Mouse (Mus musculus) hematopoietic stem cell, adult 5-6 weeks (primary cell): ENCODE measurements at regions not wholly inside any gene's neighbourhood (a gene's known extent, or its start where the extent isn't known, plus 50 kb on each side); places are given as distances from the start of the nearest gene placed in this dataset.

Experiments
- ATAC-seq, 2 experiments: fragments of 125-278 bp in 1 of 2; replicated peaks in 1 of 2; 2 replicates each; pipeline ENCODE4 v1.8.0; 2016 to 2017; ENCODE audit warnings: inconsistent platforms in 2 of 2, mild to moderate bottlenecking in 2 of 2, moderate number of reproducible peaks in 2 of 2, low read depth in 1 of 2, moderate TSS enrichment in 1 of 2; ENCODE audit not compliant: low FRiP score in 2 of 2, poor library complexity in 2 of 2, severe bottlenecking in 2 of 2, insufficient read depth in 1 of 2, low TSS enrichment in 1 of 2

DNA sequence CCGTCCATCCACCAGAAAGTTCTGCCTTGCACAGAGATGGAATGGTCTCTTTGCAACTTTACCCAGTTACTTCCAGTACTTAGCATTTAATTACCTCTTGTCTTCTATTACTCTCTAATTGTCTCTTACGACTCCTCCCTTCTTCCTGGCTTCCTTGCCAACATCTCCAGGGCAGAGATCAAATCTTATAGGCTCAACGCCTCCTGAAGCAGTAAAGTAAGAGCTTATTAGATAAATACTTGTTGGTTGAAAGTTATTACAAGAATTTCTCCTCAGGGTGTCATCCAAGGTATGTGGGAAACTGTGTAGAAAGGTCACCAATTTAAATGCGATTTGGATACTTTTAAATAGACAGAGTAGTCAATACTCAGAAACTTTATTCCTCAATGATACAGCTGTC, 528.8 kb downstream of the 1810013L24Rik start:
- ATAC-seq = no peak

DNA sequence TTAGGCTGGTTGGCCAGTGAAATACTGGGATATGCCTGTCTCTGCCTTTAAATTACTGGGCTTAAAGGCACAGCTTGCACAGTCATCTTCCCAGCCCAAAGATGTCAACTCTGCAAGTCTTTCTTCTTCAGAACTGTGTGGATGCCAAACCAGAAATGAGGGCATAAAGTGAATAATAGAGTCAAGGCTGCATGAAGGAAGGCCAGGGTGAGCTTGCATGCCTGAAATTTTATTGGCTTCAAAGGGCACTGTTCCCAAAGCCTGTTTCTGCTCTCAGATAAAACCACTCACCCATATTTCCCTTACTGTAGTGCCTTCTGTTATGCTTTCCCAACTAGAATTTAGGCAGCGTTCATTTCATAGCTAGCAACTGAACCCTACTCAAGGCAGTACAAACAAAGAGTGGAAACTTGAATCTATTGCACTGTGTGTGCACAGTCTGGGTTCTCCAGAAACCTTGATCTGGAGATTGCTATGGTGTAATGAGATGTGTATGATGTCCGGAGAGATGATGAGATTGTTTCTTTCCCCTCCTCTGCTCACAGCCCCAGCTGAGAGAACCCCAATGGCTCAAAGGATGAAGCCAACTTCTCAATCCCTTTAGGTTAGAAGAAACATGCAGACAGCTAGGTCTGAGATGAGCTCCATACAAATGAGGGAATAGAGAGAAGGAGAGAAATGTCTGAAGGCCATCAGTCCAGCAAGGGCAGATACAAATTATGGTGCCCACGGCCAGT, 529.7 kb downstream of the 1810013L24Rik start:
- no peak for ATAC-seq

DNA sequence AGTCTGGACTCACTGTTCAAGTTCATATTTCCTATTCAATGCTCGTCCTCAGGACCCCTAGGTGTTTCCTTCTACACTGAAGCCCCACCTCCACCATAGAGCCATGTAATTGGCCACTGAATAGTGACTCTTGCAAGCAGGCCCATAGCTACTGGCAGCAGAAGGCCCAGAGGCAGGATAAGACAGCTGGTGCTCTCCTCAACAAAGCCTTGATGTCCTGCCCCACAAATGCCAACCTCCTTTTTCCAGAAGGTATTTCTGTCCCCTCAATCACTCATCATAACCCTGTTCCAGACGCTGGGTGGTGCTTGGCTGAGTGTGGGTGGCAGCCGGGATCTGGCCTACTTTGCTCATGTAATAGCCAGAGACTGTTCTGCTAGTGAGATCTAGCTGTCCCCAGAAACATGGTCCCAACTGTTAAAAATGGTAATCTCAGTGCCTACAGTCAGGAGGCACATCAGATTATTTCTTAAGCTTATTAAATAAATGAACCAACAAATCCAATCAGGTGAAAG, 530.9 kb downstream of the 1810013L24Rik start:
- ATAC-seq = no peak

DNA sequence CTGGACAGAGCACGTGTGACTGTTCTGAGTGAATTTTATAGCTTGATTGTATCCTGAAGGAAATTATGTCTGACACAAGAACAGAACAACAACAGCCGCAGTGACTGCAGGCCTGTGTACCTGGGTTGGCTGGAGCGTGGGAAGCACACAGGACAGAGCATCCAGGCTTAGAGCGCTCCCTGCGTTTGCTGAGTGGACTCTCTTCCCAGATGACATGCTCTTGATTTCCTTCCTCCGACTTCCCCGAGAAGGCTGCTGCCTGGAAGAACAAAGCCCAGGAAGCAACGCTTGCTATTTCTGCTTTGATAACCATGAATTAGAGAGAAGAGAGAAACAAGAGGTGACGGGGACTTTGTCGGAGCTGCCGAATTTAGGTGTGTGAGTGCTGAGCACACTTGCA, 532.2 kb downstream of the 1810013L24Rik start:
- ATAC-seq = no peak

- ATAC-seq = no peak
Measured at GRCm38 (mm10) chr16:9364105-9364504, 534.2 kb downstream of the 1810013L24Rik start.

DNA sequence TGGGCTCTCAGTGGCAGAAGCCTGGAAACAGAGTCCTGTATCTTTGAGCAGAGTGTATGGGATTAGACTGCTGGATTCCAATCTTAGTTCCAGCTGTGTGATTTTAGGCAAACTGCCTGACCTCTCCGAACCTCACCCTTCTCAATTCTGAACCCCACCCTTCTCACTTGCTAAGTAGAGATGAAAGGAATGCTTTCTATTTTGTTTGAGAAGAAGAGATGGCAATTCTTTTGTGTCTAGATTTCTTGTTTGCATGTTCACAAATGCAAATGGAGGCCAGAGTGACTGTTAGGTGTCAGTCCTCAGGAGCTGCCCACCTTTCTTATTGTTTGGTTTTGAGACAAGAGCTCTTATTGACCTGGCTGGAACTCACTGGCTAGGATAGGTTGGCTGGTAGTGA, 561.1 kb downstream of the 1810013L24Rik start:
- no peak for ATAC-seq

GRCm38 (mm10) chr16:9404736-9405135, 574.8 kb downstream of the 1810013L24Rik start:
- ATAC-seq = no peak

GRCm38 (mm10) chr16:9408196-9408595, 578.3 kb downstream of the 1810013L24Rik start:
- ATAC-seq = no peak

- ATAC-seq = no peak
Measured at GRCm38 (mm10) chr16:9430509-9430908, 564.9 kb downstream of the Grin2a start.

DNA sequence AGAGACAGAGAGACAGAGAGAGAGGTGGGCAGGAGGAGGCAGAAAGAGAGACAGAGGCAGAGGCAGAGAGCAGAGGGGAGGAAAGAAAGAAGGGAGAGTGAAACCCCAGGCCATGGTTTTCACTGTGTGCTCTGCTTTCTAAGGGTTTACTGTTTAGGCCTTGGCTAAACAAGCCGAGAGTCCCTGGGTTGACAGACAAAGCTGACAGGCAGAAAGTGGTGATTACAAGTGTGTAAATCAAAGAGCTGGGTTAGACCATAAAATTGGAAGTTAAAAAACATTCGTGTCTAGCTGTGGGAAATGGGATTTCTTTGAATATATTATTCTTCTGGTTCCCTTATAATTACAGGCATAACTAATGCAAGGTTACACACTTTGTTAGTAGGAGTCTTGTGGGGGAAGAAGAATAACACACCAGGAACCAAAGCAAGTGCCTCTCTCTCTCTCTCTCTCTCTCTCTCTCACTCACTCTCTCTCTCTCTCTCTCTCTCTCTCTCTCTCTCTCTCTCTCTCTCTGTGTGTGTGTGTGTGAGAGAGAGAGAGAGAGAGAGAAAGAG, 556.0 kb downstream of the Grin2a start:
- ATAC-seq = no peak

- ATAC-seq = no peak
Measured at GRCm38 (mm10) chr16:9439891-9440290, 555.5 kb downstream of the Grin2a start.

GRCm38 (mm10) chr16:9452058-9452457, 543.3 kb downstream of the Grin2a start:
- ATAC-seq = no peak

GRCm38 (mm10) chr16:9457574-9457973, 537.8 kb downstream of the Grin2a start:
- ATAC-seq = no peak

GRCm38 (mm10) chr16:9462497-9462896, 532.9 kb downstream of the Grin2a start:
- ATAC-seq = no peak

- ATAC-seq = no peak
Measured at GRCm38 (mm10) chr16:9469394-9469793, 526.0 kb downstream of the Grin2a start.

DNA sequence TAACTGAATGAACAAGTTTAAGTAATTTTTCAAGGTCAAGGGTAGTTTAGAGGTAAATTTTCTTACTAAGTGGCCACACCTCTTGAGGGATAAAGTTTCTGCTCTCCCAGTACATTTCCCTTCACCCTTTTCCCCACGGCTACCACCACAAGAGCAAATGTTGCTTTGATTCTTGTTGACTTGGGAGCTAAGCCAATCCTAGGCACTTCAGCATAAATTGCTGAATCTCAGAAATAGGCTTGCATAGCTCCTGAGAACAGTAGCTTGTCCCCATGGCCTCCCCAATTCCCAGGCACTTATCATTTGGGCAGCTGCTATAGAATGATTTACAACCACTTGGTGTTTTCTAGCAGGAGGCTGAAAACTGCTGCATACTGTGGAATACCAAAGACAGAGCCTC, 510.1 kb downstream of the Grin2a start:
- no peak for ATAC-seq

GRCm38 (mm10) chr16:9498301-9498700, 497.1 kb downstream of the Grin2a start:
- ATAC-seq = no peak

DNA sequence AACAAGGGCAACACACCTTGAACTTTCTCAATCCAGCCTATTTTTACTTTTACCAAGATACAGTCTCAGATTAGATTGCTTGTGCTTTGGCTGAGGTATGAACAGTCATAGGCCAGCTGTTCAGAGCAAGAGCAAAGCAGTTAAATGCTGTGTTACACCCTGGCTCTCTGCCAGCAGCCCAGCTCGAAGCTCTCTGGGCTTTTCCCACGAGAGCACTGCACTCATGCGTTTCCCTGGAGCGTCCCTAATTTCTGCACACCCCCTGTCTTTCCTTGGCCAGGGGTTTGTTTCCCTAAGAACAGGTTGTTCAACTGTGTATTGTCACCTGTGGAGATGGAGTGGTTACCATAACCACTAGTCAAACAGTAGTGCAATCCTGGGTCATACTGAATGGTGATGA, 493.6 kb downstream of the Grin2a start:
- ATAC-seq = no peak

GRCm38 (mm10) chr16:9509666-9510065, 485.7 kb downstream of the Grin2a start:
- no peak for ATAC-seq
